Mouse (Mus musculus): ENCODE measurements around the gene Gm3149.
"Not testable (repeated sequence)": the region's sequence is repeated elsewhere in the genome, so short reads cannot be mapped to it uniquely, and the experiment has no call there.

DNA sequence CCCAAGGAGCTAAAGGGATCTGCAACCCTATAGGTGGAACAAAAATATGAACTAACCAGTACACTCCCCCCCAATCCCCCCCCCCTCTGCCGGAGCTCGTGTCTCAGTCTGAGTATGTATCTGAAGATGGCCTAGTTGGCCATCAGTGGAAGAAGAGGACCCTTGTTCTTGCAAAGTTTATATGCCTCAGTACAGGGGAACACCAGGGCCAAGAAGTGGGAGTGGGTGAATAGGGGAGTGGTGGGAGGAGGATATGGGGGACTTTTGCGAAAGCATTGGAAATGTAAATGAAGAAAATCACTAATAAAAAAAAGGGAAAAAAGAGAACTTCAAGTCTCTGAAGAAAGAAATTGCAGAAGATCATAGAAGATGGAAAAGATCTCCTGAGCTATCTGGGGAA, 51.9 kb downstream of the Gm3149 start:
- not testable (repeated sequence) for TF ChIP-seq POLR2A (IDR thresholded peaks at IDR 0.05; ENCODE audit: borderline replicate concordance, extremely low read depth, low read depth, low read length); CTCF (IDR thresholded peaks at IDR 0.05; ENCODE audit: insufficient read depth, low read length)

Data from lung, adult 2 months (tissue).